Mouse (Mus musculus) liver, postnatal 0 days (tissue): ENCODE results near the gene Zbtb7a. TPM values are rescaled to one million over a fixed set of nuclear protein-coding genes. Genes with fewer than 3 reads are reported as not detected.

Source experiments
- ATAC-seq: fragments of 200-750 bp; cut with Nextera tagmentation; 2 replicates; pipeline ENCODE4 v1.8.0; 2017; ENCODE audit warnings: mild to moderate bottlenecking, moderate library complexity
- DNase-seq: peaks from one replicate; pipeline ENCODE4 v3.0.0-alpha.2; 2016
- H3K27ac ChIP-seq: fragments of 300-500 bp; sonication (generic); 2 replicates; pipeline ENCODE4 v1.5.1; 2014; ENCODE audit warnings: antibody characterized with exemption, moderate library complexity, mild to moderate bottlenecking, low read depth
- H3K27me3 ChIP-seq: fragments of 300-500 bp; sonication (generic); 2 replicates; pipeline ENCODE4 v1.6.1; 2014; ENCODE audit warnings: low read length, control low read depth, mixed read lengths; ENCODE audit not compliant: insufficient read depth
- H3K36me3 ChIP-seq: fragments of 300-500 bp; sonication (generic); replicated peaks from 2 replicates; pipeline ENCODE4 v1.6.1; 2014; ENCODE audit warnings: mild to moderate bottlenecking, control low read depth, low read length, moderate library complexity, mixed read lengths; ENCODE audit not compliant: insufficient read depth
- H3K4me1 ChIP-seq: fragments of 300-500 bp; sonication (generic); 2 replicates; pipeline ENCODE4 v1.6.1; 2014; ENCODE audit warnings: antibody characterized with exemption, mild to moderate bottlenecking, control low read depth; ENCODE audit not compliant: insufficient read depth
- H3K4me2 ChIP-seq: fragments of 300-500 bp; sonication (generic); 2 replicates; pipeline ENCODE4 v1.6.1; 2014; ENCODE audit warnings: low read depth, mild to moderate bottlenecking, low read length, moderate library complexity, mixed read lengths
- H3K4me3 ChIP-seq: fragments of 300-500 bp; sonication (generic); 2 replicates; pipeline ENCODE4 v1.5.1; 2014; ENCODE audit warnings: low read depth, low read length
- H3K9ac ChIP-seq: fragments of 300-500 bp; sonication (generic); replicated peaks from 2 replicates; pipeline ENCODE4 v1.6.1; 2014; ENCODE audit warnings: mild to moderate bottlenecking, moderate library complexity
- H3K9me3 ChIP-seq: fragments of 300-500 bp; sonication (generic); 2 replicates; pipeline ENCODE4 v1.6.1; 2016; ENCODE audit warnings: mild to moderate bottlenecking, control low read depth, low read length, mixed read lengths
- CTCF ChIP-seq: sonication (generic); IDR thresholded peaks from 2 replicates; pipeline ENCODE4 v1.5.1; 2016; ENCODE audit warnings: antibody characterized with exemption, low read depth
- EP300 ChIP-seq: IDR thresholded peaks from 2 replicates; pipeline ENCODE4 v1.6.1; 2016; ENCODE audit warnings: antibody characterized with exemption, low read depth, mild to moderate bottlenecking
- WGBS: fragments of 180-500 bp; shearing (Covaris S2); extraction: QIAGEN DNeasy Blood & Tissue Kit; methylation state at CpG from one replicate; pipeline ENCODE4 v1.1.7; 2014; ENCODE audit not compliant: insufficient replicate concordance; 5-methylcytosine and 5-hydroxymethylcytosine counted together
- polyA plus RNA-seq: library from polyadenylated mRNA; unstranded; fragments of >200 nt; fragmentation: Nextera tagmentation; extraction: Ambion mirVana; gene quantifications from 2 replicates; pipeline ENCODE4 v1.2.1, GENCODE M21; 2015

Gene Zbtb7a
- polyA plus RNA-seq, 1 experiment from 2014 or later: 29.7 TPM

DNA sequence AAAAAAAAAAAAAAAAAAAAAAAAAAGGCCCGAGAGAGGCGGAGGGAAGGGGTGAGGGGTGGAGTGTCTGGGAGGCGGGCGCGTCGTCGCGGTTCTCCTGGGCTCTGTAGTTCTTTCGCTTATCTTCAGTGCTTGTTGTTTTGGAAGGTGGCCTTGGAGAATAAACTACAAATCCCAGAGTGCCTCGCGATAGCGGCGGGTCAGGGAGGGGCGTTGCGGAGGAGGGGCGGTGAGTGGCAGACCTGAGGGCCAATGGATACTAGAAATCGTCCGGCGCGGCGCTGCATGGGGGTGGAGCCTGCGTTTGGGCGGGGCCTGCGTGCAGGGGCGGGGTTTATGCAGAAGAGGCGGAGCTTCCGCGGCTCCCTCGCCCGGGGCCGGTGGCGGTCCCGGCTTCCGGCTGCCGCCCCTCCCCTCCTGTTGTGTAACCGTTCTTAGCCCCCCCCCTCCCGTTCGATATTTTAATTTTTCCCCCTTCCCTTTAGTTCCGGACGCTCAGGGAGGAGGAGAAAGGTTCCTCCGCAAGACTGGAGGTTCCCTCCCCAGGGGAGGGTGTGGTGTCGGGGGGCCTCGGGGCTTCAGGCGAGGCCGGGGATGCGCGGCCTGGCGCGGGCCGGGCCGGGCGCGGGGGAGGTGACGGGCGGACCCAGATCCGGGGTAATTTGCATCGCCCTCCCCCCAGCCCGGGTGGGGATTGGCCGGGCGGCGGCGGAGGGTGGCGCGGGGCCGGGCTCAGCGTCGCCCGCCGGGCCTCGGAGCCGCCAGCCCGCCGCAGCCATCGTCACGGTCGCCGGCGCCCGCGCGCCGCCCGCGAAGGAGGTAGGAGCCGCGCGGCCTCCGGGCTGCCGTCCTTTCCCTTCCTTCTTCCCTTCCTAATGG, 2.5 kb downstream of the Zbtb7a start:
- peaks cover 55% of the 10 kb centered on the region for H3K4me1 ChIP-seq
- peaks cover 14% of the 10 kb centered on the region for H3K36me3 ChIP-seq
- H3K4me3 ChIP-seq: peak overlapping the region; percentile 97
- peak overlapping the region; percentile 100 for H3K9ac ChIP-seq
- ATAC-seq (peak; percentile 84), DNase-seq (peak; percentile 99)
- H3K27me3 ChIP-seq: no peaks in the 10 kb centered on the region
- TF ChIP-seq CTCF: no peak
- TF ChIP-seq EP300: no peak
- no peaks in the 10 kb centered on the region for H3K9me3 ChIP-seq
- under 1% methylated on average over 74 of the region's 89 CpGs for WGBS
- H3K27ac ChIP-seq: peak overlapping the region; percentile 100
- peak overlapping the region; percentile 98 for H3K4me2 ChIP-seq

DNA sequence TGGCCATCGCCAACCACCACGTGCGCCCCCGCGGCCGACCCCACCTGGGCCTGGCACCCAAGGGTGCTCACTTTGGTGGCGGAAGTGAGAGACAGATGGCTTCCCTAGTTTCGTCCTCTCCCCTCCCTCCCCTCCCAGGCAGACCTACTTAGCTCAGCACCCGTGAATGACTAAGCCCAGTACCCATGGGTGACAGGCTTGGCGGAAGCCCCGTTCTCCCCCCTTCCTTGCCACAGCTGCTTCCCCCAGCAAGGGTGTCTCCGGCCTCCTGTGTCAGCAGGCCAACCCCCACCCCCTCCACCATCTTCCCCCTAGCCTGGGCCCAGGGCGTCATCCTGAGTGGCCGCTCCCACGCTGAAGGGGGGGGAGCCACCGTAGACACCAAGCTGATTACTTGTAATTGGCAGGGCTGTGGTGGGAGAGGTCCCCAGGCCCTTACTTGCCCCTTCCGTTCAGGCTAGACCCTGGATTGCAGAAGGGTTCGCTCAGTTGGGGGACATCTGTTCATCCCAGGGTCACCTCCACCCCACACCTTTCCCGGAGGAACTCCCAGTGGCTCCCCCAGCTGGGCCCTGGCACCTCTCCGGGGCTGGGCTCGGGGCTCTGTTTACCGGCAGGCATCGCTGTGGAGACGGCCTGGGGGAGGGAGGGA, 3.2 kb downstream of the Zbtb7a start:
- DNase-seq: no peak
- Histone ChIP-seq H3K4me1 (peaks cover 60% of the 10 kb centered on the region), H3K9ac (peak overlapping the region; percentile 96), H3K4me2 (peak overlapping the region; percentile 98), H3K4me3 (peak overlapping the region; percentile 97), H3K27me3 (no peaks in the 10 kb centered on the region), H3K9me3 (no peaks in the 10 kb centered on the region), H3K27ac (peak overlapping the region; percentile 98), H3K36me3 (peaks cover 18% of the 10 kb centered on the region)
- TF ChIP-seq CTCF (no peak), EP300 (no peak)
- no peak for ATAC-seq
- WGBS: 2% methylated on average over 20 of the region's 24 CpGs

- H3K27ac ChIP-seq: peak overlapping the region; percentile 98
- H3K9ac ChIP-seq: peak overlapping the region; percentile 96
- H3K9me3 ChIP-seq: no peaks in the 10 kb centered on the region
- no peak for ATAC-seq
- TF ChIP-seq CTCF: no peak
- TF ChIP-seq EP300: no peak
- peak overlapping the region; percentile 98 for H3K4me2 ChIP-seq
- H3K4me3 ChIP-seq: peak overlapping the region; percentile 97
- peaks cover 56% of the 10 kb centered on the region for H3K4me1 ChIP-seq
- no peak for DNase-seq
- no peaks in the 10 kb centered on the region for H3K27me3 ChIP-seq
- 53% methylated on average over 11 of the region's 11 CpGs for WGBS
- peaks cover 25% of the 10 kb centered on the region for H3K36me3 ChIP-seq
These were observed 4.0 kb downstream of the Zbtb7a start for GRCm38 (mm10) chr10:81138821-81139528.

GRCm38 (mm10) chr10:81139529-81139846, 4.5 kb downstream of the Zbtb7a start:
- DNase-seq (no peak), ATAC-seq (no peak)
- H3K27me3 ChIP-seq: no peaks in the 10 kb centered on the region
- peaks cover 30% of the 10 kb centered on the region for H3K36me3 ChIP-seq
- H3K4me3 ChIP-seq: peak overlapping the region; percentile 97
- H3K9me3 ChIP-seq: no peaks in the 10 kb centered on the region
- no peak for TF ChIP-seq EP300
- no peak for TF ChIP-seq CTCF
- H3K4me2 ChIP-seq: peak overlapping the region; percentile 98
- H3K4me1 ChIP-seq: peaks cover 51% of the 10 kb centered on the region
- 50% methylated on average over 4 of the region's 4 CpGs for WGBS
- peak overlapping the region; percentile 98; the same call in 1 of the 2 replicates for H3K27ac ChIP-seq
- H3K9ac ChIP-seq: peak overlapping the region; percentile 96

GRCm38 (mm10) chr10:81140005-81140404, 5.0 kb downstream of the Zbtb7a start:
- no peak for TF ChIP-seq CTCF
- TF ChIP-seq EP300: no peak
- Histone ChIP-seq H3K27me3 (no peaks in the 10 kb centered on the region), H3K9ac (peak overlapping the region; percentile 96), H3K4me1 (peaks cover 51% of the 10 kb centered on the region), H3K4me3 (peak overlapping the region; percentile 97), H3K9me3 (no peaks in the 10 kb centered on the region), H3K36me3 (peaks cover 35% of the 10 kb centered on the region), H3K4me2 (peak overlapping the region; percentile 98), H3K27ac (peak overlapping the region; percentile 20)
- ATAC-seq (no peak), DNase-seq (peak; percentile 52)
- WGBS: 26% methylated on average over 8 of the region's 8 CpGs
